Mouse (Mus musculus): ENCODE measurements around the gene Pde11a.

Gene Pde11a

GRCm38 (mm10) chr2:75959183-75959849 is 379.3 kb downstream of the Pde11a start:
- no peak for DNase-seq (ENCODE audit: low read depth)

DNA sequence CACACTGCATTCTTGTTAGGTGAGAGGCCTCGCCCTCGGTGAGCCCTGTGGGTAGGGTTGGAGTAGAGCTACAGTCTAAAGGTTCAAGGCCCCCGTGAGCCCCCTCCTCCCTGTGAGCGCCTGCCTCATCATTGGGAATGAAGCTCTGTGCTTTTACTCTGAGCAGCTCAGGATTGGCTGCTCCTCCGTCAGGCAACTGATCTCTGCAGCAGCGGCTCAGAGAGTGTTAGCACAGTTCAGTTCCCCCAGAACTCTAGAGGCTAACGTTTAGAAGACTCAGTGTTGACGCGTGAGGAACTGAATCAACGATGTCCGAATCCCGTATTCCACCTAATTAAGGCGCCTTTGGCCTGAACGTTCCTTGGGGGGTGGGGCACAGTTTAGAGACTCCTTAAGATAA is 382.9 kb downstream of the Pde11a start:
- no peak for DNase-seq (ENCODE audit: low read depth)

GRCm38 (mm10) chr2:75953320-75953719 is 385.3 kb downstream of the Pde11a start:
- DNase-seq (ENCODE audit: low read depth): no peak

DNA sequence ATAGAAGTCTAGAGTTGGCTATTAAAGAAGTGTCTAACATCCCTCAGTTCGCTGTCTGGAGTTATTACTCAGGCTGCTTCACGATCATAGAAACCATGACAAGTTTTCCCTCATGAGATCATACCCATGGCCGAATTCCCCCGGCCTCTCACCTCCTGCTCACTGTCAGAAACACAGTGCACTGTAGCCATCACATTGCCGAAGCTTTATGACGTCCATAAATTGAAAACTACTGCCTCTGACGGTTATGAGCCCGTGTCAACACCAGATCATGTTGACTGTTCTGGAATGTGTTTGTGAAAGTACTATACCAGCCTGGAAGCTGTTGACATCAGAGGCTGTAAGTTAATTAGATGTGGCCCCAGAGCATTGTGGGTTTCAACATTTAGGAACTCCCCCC is 387.9 kb downstream of the Pde11a start:
- no peak for DNase-seq (ENCODE audit: low read depth)
